Mouse (Mus musculus) splenic B cell, adult 2 months (primary cell): ENCODE results near the gene Zscan10.
"Not testable (repeated sequence)": the region's sequence is repeated elsewhere in the genome, so short reads cannot be mapped to it uniquely, and the experiment has no call there.

Experiments
- DNase-seq: peaks from one replicate; pipeline ENCODE4 v3.0.0-alpha.2; 2011; ENCODE audit warnings: low read depth, low spot score
- H3K27me3 ChIP-seq: 2 replicates; pipeline ENCODE4 v1.6.1; 2012; ENCODE audit warnings: mild to moderate bottlenecking, low read length, moderate library complexity, mixed read lengths; ENCODE audit not compliant: control insufficient read depth, poor library complexity, insufficient read depth, severe bottlenecking
- H3K36me3 ChIP-seq: 2 replicates; pipeline ENCODE4 v1.6.1; 2012; ENCODE audit warnings: mild to moderate bottlenecking, low read length, moderate library complexity, mixed read lengths; ENCODE audit not compliant: control insufficient read depth, poor library complexity, insufficient read depth, severe bottlenecking

Gene Zscan10

DNA sequence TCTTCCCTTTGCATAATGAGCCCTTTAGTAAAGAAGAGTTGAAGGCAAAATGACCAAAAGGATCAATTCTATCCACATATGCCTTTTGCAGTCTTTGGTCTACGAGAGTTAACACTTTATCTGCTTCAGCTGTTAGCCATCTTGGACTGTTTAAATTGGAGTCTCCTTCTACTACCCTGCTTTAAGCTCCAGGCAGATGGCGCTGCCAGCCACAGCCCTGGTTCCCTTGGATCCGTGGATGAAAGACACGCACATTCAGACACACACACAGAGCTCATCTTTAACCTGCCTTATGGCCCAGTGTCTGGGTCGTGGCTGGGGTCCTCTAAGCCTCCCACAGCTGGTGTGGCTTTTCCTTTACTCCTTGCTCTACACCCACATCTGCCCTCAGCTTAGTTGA lies 29.6 kb upstream of the Zscan10 start:
- H3K27me3 ChIP-seq = no peaks in the 10 kb centered on the region
- no peak for DNase-seq
- H3K36me3 ChIP-seq = no peaks in the 10 kb centered on the region

DNA sequence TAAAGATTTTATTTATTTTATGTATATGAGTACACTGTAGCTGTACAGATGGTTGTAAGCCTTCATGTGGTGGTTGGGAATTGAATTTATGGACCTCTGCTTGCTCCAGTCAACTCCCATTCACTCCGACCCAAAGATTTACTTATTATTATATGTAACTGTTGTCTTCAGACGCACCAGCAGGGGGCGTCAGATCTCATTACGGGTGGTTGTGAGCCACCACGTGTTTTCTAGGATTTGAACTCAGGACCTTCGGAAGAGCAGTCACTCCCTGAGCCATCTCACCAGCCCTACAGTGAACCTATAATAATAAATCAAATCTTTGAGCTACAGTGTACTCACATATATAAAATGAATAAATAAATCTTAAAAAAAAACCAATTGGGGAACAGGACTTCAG lies 28.6 kb upstream of the Zscan10 start:
- DNase-seq = peak; percentile 39
- no peaks in the 10 kb centered on the region for H3K27me3 ChIP-seq
- no peaks in the 10 kb centered on the region for H3K36me3 ChIP-seq

DNA sequence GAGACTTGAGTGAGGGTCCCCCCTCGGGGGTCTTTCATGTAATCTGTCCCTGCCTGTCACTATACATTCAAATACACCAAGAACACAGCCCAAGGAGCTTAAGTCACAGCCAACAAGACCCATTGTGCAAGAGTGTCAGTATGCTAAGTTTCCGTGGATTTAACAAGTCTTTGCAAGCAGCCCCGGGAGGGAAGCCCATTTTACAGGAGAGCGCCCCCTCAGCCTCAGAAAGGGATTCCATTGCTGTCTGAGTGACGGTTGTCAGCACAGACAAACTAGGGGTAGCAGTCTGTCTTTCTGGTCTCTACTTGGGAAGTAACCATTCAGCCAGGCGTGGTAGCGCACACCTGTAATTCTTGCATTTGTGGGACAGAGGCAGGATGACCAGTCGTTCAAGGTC lies 26.5 kb upstream of the Zscan10 start:
- DNase-seq = no peak
- Histone ChIP-seq H3K36me3 (no peaks in the 10 kb centered on the region), H3K27me3 (no peaks in the 10 kb centered on the region)

DNA sequence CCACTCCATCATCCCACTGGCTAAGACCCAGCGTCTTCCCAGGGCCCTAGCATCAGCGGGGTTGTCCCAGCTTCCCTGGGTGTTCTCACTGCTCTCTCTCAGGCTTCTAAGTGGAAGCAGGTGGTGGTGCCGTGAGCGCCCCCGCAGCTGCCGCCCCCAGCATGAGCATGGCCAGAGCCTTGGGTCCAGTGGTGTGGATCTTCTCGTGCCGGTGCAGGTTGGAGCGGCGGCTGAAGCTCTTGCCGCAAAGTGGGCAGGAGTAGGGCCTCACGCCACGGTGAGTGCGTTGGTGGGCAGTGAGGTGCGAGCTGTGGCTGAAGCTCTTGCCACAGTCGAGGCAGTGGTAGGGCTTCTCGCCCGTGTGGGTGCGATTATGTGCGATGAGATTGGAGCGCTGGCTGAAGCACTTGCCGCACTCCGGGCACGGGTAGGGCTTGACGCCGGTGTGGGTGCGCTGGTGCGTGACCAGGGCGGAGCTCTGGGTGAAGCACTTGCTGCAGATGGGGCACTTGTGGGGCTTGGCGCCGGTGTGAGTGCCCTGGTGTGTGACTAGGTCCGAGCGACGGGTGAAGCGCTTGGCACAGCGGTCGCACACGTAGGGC lies 24.6 kb upstream of the Zscan10 start:
- Histone ChIP-seq H3K27me3 (no peaks in the 10 kb centered on the region), H3K36me3 (no peaks in the 10 kb centered on the region)
- no peak for DNase-seq

DNA sequence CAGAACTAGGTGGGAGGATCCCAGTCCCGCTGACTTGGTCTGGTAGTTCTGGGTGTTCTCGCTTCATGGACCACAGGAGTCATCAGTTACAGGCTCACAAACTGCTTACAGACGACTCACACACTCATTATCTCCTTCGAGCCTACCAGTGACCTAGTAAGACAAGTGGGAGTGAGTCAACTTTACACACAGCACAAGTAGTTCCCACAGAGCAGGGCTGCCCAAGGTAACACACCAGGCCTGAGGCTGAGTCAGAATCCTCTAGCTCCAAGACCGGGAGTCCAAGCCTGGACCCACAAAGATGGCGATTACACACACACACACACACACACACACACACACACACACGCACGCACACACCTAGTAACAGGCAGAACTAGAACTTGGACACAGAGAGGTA lies 15.9 kb upstream of the Zscan10 start:
- no peaks in the 10 kb centered on the region for H3K36me3 ChIP-seq
- DNase-seq = no peak
- H3K27me3 ChIP-seq = no peaks in the 10 kb centered on the region; the same call in 1 of the 2 replicates

DNA sequence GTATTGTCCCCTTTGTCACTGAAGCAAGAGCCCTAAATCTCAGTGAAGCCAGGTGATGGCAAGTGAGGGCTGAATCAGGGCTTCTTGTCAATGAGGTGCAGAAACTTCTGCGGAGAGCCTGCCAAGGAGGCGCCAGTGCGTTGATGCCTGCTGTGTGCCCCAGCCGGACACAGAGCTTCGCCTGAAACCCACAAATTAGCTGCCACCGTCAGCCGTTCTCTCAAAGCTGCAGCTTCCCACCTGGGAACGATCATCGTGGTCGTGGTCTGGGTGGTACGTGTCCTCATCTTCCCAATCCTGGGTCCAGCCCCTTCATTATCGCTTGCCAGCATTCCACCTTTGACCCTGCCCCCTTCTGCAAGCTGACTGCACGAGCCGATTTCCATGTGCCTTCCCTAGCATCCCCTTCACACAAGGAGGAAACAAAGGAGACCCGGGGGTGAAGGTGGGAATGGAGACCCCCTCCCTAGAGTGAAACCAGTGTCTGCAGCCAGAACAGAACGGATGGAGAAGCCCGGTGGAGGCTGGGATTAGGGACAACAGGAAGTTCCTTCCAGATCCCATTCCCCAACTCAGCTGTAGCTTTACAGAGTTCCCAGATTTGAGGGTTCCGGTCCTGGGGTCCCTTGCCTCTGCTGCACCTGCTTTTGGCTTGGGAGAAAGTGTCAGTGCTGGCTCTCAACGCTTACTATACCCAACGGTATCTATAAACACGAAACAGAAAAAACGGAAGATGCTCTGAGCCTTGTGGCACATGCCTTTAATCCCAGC lies 14.8 kb upstream of the Zscan10 start:
- no peak for DNase-seq
- no peaks in the 10 kb centered on the region for H3K36me3 ChIP-seq
- no peaks in the 10 kb centered on the region; the same call in 1 of the 2 replicates for H3K27me3 ChIP-seq

DNA sequence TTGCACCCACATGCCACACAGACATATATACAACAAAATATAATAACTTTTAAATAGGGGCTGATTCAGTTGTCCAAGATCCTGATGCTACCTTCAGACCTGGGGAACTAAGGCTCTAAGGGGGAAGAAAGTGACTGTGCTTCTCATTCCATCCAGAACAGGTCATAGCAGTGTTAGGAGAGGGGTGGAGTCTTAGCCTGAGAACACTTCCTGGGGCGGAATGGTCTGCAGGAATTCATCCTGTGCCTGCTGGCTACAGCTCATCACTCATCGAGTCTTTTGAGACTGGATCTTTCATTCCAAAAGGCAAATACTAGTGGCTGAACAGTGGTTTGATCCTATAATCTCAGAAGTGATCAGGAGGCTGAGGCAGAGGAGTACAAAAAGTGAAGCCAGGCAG lies 13.4 kb upstream of the Zscan10 start:
- H3K27me3 ChIP-seq = no peaks in the 10 kb centered on the region; the same call in 1 of the 2 replicates
- no peaks in the 10 kb centered on the region for H3K36me3 ChIP-seq
- DNase-seq = no peak

DNA sequence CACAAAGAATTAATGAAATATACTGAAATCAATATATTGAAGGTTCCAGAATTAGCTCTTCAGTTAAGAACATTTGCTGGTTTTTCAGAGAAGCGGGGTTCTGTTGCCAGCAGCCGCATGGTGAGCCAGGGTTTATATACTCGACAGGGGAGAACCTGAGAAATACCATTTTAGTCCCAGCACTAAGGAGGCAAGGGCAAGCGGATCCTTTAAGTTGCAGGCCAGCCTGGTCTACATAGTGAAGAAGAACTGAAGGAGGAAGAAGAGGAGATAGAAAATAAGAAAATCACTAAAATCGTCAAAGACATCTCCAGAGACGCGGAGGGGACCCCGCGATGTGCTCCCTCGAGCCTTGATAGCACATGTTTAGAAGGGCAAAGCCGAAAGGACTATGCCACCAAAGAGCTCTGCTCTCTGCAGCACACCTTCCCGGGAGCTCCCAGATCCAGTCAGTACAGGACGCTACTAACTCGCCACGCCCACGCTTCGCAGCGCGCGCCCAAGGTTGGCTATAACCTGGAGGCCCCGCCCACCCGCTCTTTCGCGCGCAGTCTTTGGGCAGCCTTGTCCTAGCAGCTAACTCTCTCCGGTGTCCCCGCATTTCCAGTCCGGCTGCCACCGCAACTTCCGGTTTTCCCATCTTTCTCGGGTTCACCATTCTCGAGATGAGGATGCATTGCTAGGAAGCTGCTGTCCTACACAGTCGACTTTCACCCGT lies 8.3 kb upstream of the Zscan10 start:
- H3K36me3 ChIP-seq = no peaks in the 10 kb centered on the region
- H3K27me3 ChIP-seq = no peaks in the 10 kb centered on the region
- peak; percentile 78 for DNase-seq

DNA sequence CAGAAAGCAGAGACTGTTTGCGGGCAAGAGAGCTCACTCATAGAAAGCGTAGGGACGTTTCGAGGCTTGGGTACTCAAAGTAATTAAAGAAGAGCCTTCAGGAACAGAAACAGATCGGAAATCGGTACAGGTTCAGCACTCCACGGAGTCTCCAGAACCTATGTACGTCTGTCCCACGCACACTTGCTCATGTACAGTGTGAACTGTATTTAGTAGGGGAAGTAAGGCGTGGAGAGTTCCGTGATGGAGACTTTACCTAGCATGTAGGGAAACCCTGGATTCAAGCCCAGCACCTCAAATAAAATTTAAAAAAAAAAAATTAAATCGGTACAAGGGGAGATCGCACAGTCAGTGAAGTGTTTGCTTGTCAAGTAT lies 7.7 kb upstream of the Zscan10 start:
- Histone ChIP-seq H3K36me3 (no peaks in the 10 kb centered on the region), H3K27me3 (no peaks in the 10 kb centered on the region)
- no peak for DNase-seq

DNA sequence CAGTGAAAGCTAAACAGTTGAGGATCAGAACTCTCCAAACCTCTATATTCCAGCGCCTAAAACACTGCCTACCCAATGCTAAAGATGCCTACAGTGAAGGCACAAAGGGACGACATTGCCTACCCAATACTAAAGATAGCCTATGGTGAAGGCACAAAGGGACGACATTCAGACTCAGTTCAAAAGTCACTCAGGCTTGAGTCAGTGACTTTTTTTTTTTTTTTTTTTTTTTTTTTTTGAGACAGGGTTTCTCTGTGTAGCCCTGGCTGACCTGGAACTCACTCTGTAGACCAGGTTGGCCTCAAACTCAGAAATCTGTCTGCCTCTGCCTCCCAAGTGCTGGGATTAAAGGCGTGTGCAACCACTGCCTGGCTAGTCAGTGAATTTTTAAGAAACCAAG lies 5.5 kb upstream of the Zscan10 start:
- not testable (repeated sequence) for H3K36me3 ChIP-seq, H3K27me3 ChIP-seq, DNase-seq

DNA sequence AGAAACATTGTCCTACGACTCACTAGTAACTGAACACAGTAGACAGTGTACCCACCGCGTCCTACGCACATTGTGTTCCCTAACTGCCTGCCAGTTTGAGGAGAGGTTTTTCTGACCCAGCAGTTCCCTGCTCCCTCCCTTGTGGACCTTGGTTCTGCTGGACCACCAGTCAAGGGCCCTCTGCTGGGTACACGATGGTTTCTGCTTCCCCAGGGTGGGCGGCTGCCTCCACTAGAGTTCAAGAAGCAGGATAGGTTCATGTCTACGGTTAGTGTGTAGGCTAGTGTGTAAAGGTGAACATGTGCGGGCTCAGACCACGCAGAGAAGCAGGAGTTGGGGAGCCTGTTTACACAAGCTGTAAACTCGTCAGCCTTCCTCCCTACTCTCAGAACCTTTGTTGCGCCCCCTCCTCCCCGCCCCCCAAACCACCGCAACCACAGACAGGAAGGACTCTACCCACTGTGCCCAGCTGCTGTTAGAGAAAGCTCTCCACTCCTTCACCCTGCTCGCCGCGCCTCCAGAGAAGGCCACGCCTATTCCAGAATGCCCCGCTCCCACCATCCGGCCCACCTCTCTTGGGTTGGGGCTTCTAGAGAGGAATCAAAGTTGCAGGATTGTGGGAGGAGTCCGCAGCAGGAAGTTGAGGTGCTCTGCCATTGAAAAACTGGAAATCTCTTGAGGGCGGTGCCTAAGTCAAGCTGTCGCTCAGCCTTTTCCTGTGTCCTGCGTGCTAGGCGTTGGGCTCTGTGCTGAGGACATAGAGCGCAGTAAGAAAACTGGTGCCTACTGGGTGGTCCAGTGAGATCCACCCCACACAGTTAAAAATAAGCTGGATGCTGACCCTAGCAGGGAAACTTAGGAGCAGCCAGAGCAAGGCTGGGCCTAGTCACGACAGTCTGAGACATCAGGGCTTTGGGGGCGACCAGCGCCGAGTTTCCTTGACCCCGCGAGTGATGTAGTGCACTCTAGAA lies 1.8 kb upstream of the Zscan10 start, which contains the start of gene Zfp13:
TSS of gene Zfp13 (minus strand) at position 906 of the 971 bp plus-strand sequence.
- no peaks in the 10 kb centered on the region for H3K27me3 ChIP-seq
- DNase-seq = peak; percentile 74
- H3K36me3 ChIP-seq = no peaks in the 10 kb centered on the region

DNA sequence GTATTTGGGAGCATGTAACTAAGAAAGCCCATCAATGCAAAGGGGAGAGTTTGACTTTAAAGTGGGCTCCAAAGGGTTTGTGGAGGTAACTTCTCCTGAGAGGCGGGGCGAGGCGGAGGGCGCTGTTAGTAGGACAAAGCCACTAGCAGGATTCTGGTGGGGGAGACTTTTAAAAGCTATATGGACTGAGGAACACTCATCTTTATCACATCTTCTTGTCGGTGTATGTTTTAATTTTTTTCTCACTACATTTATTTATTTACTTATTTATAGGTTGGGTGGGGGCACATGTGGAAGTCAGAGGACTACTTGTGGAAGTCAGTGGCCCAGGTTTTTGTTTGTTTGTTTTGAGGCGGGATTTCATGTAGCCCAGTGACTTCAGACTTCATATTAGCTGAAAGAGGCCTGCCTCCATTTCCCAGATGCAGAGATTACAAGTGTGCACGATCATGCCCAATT lies 1.0 kb upstream of the Zscan10 start:
- no peaks in the 10 kb centered on the region for H3K27me3 ChIP-seq
- no peak for DNase-seq
- no peaks in the 10 kb centered on the region for H3K36me3 ChIP-seq

DNA sequence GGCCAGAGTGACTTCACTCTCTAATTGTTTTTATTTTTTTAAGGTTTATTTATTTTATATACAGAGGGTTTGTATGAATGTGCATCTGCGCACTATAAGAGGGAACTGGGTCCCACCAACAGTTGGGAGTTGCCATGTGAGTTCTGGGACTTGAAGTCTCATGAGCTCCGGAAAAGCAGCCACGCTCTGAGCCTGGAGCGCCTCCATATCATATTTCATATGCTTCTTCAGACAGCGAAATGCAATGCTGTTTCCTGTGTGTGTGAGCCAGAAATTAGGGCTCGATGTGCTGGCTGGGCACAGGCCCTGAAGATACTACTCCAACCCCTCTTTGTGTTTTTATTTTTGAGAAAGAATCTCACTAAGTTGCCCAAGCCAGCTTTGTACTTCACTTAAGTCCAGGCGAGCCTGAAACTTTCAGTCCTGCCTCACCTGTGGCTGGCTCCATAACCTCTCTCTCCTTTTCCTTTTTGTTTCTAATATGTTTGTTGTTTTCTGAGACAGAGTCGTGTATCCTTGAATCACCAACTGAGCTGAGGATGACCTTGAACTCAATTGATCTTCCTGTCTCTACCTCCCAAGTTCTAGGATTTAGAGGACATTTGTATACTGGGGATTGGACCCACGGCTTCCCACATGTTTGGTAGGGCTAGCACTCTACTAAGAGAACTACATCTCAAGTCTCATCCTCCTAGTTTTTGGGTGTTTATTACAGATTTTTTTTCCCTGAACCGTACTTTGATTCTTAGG lies 1.4 kb downstream of the Zscan10 start:
- DNase-seq = no peak
- Histone ChIP-seq H3K36me3 (no peaks in the 10 kb centered on the region), H3K27me3 (no peaks in the 10 kb centered on the region)

DNA sequence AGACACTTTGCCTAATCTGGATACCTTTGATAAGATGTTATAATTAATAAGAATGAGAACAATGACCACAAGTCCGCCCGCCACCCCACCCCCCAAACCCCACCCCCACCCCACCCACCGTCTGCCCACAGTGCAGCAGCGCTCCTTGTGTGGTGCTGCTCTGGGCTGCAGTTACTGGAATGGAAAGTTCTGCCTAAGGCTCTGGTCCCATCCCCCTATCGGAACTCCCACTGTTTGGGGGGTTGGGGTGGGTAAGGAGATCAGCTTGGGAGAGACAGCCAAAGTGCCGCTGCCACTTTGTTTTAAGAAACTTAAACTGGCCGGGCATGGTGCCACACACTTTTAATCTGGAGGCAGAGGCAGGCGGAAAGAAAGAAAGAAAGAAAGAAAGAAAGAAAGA lies 2.4 kb downstream of the Zscan10 start:
- DNase-seq = no peak
- no peaks in the 10 kb centered on the region for H3K27me3 ChIP-seq

More for the DNA sequence above, 2.4 kb downstream of the Zscan10 start:
- no peaks in the 10 kb centered on the region for H3K36me3 ChIP-seq
